Mouse (Mus musculus) mature B cell (primary cell): ENCODE measurements at regions not wholly inside any gene's neighbourhood (a gene's known extent, or its start where the extent isn't known, plus 50 kb on each side); places are given as distances from the start of the nearest gene placed in this dataset.

Source experiments
- in situ Hi-C: fragments of 300-500 bp; cut with MboI; formaldehyde crosslinking; loops from 2 replicates; pipeline ENCODE4 v1.14.3; 2019

DNA sequence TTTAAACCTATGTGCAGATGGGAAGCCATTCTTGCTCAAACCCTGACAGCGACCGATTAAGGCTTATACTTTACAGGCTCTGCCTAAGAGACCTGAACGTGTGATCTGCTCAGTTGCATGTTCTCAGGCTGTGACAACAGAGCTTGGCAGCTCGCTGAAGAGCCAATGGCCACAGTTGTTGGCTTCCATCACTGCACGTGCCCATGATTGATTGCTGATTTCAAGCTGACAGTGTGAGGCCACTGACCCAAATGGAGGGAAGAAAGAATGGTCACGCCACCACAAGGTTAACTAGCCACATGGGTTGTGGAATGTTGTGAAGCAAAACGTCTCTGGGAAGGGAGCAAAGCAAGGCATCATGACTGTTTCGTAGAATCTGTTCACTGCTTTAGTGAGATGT is 303.8 kb downstream of the Gadd45g start:
- in situ Hi-C loops, result no loop called here

DNA sequence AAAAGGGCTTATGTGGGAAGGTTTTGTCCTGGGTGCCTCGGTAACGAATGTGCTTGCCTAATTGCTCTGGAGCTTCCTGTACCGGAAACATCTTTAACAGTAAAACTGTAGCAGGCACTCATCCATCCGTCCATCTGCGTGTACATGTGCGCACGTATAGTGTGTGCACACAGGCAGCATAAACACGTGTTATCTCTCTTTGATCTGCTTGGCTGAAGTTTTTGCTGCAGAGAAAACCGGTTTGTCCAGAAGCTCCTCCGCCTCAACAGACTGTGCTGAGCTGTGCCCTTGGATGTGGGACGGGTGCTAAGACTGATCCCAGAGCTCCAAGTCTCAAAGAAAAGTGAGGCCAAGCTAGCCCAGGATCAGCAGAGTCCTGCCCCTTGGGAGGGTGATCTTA is 305.3 kb downstream of the Gadd45g start:
- in situ Hi-C loops, result no loop called here

GRCm38 (mm10) chr13:52152221-52152620 is 305.7 kb downstream of the Gadd45g start:
- in situ Hi-C loops, result no loop called here

DNA sequence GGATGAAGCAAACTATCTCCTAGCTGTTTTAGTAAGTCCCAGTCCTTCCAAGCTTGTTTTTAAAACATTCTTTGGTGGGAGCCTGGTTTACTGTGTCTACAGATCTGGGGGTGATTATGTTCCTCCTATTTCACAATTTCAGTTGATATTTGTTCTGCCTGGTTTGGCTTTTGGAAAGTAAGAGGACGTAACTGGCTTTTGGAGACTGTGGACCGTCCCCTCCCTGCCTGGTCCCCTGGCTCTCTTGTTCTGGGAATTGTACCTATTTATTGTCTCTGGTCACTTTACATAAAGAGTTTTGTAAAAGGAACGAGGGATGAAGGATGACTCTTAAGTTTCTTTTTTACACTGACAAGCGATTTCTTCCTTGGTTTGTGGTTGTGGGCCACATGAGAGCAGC is 306.6 kb downstream of the Gadd45g start:
- in situ Hi-C loops, result no loop called here

DNA sequence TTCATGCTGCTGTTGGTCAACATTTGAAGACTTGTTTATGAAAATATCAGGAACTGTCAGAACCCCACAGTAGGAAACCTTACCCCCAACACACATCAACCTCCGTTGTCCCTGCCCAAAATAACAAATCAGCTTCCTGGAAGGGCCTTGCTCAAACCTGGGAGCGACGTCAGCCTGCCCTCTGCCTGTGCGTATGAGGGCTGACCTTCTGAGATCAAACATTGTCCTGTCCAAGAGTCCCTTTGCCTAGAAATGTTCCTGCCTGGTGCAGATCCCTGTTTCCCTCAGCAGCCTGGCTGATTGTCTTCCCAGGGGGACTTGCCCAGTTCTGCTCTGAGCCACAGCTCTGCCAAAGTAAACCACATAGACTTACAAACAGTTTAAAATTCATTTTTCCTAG is 307.1 kb downstream of the Gadd45g start:
- in situ Hi-C loops, result no loop called here

DNA sequence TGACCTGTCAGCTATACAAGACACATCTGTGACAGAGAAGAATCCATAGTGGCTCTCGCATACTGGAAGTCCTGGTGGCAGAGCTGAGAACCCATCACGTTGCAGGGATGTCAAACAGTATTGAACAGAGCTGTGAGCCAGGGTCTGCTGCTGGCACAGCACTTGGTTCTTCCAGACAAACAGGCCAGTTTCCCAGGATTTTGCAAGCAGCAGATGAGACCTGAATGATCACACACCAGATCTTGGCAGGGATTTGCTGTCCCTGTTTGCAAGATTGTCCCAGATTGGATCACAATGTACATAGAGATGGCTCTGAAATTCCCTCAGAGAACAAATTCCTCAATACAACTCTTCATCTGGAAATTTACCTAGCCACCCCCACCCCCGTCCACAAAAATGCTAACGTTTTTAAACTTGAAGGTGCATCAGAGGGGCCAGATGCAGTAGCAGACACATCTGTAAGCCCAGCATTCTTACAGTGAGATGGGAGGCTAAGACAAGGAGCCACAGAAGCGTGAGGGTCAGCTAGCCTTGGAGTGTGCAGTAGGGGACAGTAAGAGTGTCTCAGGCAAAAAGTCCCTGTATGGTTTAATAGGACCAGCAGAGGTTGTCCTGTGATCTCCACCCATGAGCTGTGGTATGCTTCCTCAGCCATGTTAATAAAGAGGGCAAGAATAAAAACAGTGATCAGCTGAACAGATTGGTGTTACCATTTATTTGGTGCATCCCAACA is 307.8 kb downstream of the Gadd45g start:
- in situ Hi-C loops, result no loop called here

DNA sequence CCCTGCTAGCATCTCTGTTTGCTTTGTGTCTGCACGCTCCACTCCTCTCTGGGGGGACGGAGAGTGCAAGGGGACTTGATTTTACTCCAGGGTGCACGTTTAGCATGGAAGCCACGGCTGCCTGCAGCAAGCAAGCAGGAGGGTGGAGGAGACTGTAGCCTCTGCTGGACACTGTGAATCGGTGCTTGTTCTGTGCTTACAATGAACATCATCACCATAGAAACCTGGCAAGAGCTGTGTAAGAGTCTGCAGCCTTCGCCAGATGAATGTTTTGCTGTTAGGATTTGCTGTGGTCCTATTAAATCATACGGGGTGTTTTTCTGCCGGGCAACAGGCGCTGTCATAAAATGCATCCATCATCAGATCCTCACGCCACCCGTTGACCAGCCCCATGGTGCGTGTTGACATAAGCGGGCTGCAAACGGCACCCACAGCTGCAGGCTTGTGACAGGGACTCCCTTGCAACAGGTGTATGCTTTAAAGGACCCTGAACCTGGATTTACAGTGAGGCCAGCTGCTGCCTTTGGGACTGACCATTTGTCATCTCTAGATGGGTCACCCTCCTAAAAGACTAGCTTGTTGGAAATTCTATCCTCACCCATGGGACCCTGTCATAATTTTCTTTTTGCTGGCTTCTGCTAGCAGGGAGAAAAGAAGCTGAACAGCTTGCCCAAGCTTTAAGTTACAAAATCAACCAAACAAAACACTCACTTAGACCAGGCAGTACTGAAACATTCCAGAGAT is 308.5 kb downstream of the Gadd45g start:
- in situ Hi-C loops, result no loop called here

GRCm38 (mm10) chr13:52155588-52156086 is 309.2 kb downstream of the Gadd45g start:
- in situ Hi-C loops, result no loop called here

DNA sequence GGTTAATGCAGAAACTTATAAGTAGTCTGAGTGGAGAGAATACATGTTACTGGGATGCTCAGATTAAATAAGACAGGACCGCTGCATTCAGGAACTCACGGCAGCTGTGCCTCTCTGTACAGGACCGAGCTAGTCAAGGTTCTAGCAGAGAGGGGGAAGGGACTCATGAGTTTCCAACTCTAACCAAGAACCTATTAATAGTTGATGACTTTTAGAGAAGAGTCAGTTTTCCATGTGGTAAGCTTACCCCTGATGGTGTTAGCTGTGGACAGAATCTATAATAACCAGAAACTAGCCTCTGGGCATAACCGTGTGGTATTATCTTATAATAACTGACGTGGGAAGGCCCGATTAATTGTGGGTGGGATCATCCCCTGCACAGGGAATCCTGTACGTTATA is 316.2 kb downstream of the Gadd45g start:
- in situ Hi-C loops, result no loop called here

- in situ Hi-C loops, result no loop called here
Measured at GRCm38 (mm10) chr13:52165531-52165930, 319.1 kb downstream of the Gadd45g start.

DNA sequence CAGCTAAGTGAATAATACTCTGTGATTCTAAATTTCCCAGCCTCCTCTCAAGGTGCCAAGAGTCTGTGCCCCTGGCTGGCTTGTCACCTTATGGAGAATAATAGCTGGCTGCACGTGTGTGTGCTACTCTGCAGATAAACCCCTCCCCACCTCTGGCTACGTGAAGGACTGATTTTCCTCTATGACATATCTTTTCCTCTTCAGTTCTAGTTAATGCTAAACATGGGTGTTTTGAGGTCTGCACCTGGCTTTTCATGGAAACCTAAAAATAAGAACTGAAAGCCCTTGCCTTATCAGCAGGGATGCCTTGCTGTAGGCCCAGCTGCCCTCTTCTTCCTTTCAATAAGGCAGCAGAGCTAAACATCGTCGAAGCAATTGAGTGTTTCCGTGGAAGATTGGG is 321.5 kb downstream of the Gadd45g start:
- in situ Hi-C loops, result no loop called here

DNA sequence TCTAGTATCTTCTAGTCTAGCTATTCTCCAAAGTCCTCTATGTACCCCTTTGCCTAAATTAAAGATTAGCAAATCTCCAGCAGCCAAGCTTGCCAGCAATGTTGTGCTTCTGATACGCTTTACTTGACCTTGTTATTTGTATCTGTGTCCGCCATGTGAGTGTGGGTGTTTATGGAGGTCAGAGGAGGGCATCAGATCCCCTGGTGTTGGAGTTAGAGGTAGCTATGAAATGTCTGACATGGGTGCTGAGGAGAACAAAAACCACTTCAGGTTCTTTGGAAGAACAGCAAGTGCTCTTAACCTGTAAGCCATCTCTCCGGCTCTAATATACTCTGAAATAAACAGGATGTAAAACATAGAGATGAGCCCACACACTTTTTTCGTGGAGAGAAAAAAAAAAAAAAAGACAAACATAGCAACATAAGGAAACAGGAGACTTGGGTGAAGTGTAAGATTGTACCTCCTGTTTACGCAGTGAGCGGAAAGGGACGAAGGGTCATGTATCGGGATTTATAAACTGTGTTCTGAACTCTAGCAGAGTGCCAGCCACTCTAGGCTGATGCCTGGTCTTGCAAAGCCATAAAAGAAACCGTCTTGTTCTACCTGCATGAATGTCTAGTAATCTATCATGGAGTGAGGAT is 326.3 kb downstream of the Gadd45g start:
- in situ Hi-C loops, result no loop called here

- in situ Hi-C loops, result no loop called here
Measured at GRCm38 (mm10) chr13:52175665-52176064, 329.2 kb downstream of the Gadd45g start.

GRCm38 (mm10) chr13:52179977-52180376 is 333.5 kb downstream of the Gadd45g start:
- in situ Hi-C loops, result no loop called here

GRCm38 (mm10) chr13:52183635-52184034 is 337.2 kb downstream of the Gadd45g start:
- in situ Hi-C loops, result no loop called here

GRCm38 (mm10) chr13:52185574-52185973 is 339.1 kb downstream of the Gadd45g start:
- in situ Hi-C loops, result no loop called here

DNA sequence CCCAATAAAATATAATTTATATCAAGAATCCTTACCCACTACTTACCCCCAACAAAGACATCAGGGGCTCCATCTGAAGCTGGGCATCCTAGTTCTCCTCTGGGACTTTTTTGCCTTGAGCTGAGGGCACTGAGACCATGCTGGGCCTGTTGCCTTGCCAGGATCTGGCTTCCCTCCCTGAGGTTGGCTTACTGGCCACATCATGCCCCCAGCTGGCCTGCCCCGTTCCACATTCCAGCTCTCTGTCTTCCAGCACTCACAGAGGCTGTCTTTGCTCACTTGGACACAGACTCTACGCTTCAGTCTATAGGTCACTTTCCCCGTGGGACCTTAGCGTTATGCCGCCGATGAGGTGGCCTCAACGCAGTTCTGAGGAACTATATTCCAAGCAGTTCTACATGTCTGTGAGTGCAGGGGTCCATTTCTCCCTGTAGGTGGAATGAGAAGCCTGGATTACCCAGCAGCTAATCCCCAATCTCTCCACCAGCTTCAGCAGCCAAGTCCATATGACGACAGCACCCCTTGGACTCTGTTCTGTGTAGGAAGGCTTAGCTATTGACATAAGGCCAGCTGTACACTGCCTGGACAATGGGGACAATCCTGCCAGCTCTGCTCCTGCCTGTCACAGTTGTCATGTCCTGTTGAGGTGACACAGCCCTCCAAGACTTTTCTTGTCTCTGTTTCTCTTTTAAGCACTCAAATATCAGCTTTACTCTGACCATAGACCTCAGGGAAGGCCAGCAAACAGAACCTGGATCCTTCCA is 341.5 kb downstream of the Gadd45g start:
- in situ Hi-C loops, result no loop called here

GRCm38 (mm10) chr13:52188605-52189003 is 342.1 kb downstream of the Gadd45g start:
- in situ Hi-C loops, result no loop called here

DNA sequence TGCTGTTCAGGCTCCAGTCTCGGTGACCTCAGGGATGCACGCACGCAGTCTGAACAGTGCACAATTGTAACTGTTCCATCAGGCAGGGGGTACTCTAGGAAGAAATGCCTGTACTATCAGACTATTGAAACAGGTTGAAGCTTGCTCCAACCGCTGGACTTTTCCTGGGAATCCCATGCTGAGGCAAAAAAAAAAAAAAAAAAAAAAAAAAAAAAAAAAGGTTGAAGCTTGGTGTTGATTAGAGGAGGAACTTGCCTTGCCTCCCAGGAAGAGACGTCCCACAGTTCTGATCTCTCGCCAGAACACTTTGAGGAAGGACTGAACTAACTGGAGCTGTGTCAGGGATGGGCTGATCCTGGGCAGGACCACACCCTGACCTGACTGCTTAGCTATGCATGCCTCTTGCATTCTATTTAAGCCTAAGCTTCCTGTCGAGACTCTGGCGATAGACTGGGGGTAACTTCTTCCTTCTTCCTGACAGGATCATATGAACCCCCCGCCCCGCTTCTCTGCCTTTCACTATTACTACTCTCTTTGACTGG is 341.6 kb downstream of the Diras2 start:
- in situ Hi-C loops, result no loop called here

DNA sequence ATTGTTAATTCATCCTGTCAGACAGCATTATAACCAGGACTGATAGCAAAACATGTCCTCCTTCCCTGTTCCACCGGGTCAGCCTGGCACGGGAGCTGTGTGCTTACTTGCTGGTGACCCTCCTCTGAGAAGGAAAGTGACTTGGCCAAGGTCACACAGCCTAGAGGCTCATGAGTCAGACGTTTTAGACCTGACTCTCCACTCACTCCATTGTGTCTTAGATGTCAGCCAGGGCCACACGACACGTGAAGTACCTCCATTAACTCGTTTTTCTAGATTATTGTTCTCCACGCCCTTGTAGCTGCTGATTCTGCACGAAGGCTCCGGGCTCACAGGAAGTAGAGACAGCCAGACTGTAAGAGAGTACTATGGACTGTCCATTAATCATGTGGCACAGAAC is 340.8 kb downstream of the Diras2 start:
- in situ Hi-C loops, result no loop called here

GRCm38 (mm10) chr13:52190848-52191590 is 340.1 kb downstream of the Diras2 start:
- in situ Hi-C loops, result no loop called here
